Mouse (Mus musculus) telencephalon, adult 2 months (tissue): Measurements from ENCODE around the gene Olfr772.
"Not testable (repeated sequence)": the region's sequence is repeated elsewhere in the genome, so short reads cannot be mapped to it uniquely, and the experiment has no call there.

ENCODE experiments used
- DNase-seq: peaks from one replicate; pipeline ENCODE4 v3.0.0-alpha.2; 2011; ENCODE audit warnings: low read depth, low spot score

Gene Olfr772

GRCm38 (mm10) chr10:129177821-129178220, at the start of gene Olfr772:
TSS of gene Olfr772 (minus strand) at chr10:129177921.
- DNase-seq, result not testable (repeated sequence)

GRCm38 (mm10) chr10:129187319-129187718, 9.6 kb upstream of the Olfr772 start, which contains the start of gene Olfr773:
TSS of gene Olfr773 (minus strand) at chr10:129187419.
- not testable (repeated sequence) for DNase-seq

GRCm38 (mm10) chr10:129164651-129165050, 13.1 kb downstream of the Olfr772 start, which contains the start of gene Olfr771:
TSS of gene Olfr771 (minus strand) at chr10:129164751.
- no peak for DNase-seq

GRCm38 (mm10) chr10:129138898-129139297, 38.8 kb downstream of the Olfr772 start, which contains the start of gene Olfr770:
TSS of gene Olfr770 (minus strand) at chr10:129138998.
- DNase-seq, result no peak
